Mouse (Mus musculus): ENCODE measurements at regions not wholly inside any gene's neighbourhood (a gene's known extent, or its start where the extent isn't known, plus 50 kb on each side); places are given as distances from the start of the nearest gene placed in this dataset.

GRCm38 (mm10) chr9:30242107-30242506, 184.8 kb upstream of the Snx19 start:
- TF ChIP-seq POLR2A (IDR thresholded peaks at IDR 0.05; ENCODE audit: extremely low read depth, insufficient read depth, low read length) (no peak), CTCF (IDR thresholded peaks at IDR 0.05; ENCODE audit: extremely low read depth, insufficient read depth, low read length) (no peak)
